Mouse (Mus musculus) MEL (cell line): ENCODE results near the gene Abcg3.

Experiments
- BHLHE40 ChIP-seq: IDR thresholded peaks from 2 replicates; pipeline ENCODE4 v1.6.1; 2012; ENCODE audit warnings: low read depth, mild to moderate bottlenecking, inconsistent platforms, low read length, improper control_type of control experiment, borderline replicate concordance
- CTCF ChIP-seq, 3 experiments: IDR thresholded peaks in 2 of 3; conservative IDR thresholded peaks in 1 of 3; 2 replicates each; pipeline ENCODE4 v1.5.1; 2011 to 2012; ENCODE audit warnings: low read length in 3 of 3, low read depth in 2 of 3, mild to moderate bottlenecking in 2 of 3, improper control_type of control experiment in 1 of 3, inconsistent platforms in 1 of 3, mixed read lengths in 1 of 3, moderate library complexity in 1 of 3; ENCODE audit not compliant: control insufficient read depth in 1 of 3, insufficient read depth in 1 of 3, poor library complexity in 1 of 3, severe bottlenecking in 1 of 3
- ELF1 ChIP-seq: IDR thresholded peaks from 2 replicates; pipeline ENCODE4 v1.6.1; 2014; ENCODE audit warnings: low read depth, mild to moderate bottlenecking, inconsistent platforms, low read length, improper control_type of control experiment, moderate library complexity
- ZNF384 ChIP-seq: IDR thresholded peaks from 2 replicates; pipeline ENCODE4 v1.6.1; 2012; ENCODE audit warnings: low read depth, mild to moderate bottlenecking, inconsistent platforms, low read length, improper control_type of control experiment

DNA sequence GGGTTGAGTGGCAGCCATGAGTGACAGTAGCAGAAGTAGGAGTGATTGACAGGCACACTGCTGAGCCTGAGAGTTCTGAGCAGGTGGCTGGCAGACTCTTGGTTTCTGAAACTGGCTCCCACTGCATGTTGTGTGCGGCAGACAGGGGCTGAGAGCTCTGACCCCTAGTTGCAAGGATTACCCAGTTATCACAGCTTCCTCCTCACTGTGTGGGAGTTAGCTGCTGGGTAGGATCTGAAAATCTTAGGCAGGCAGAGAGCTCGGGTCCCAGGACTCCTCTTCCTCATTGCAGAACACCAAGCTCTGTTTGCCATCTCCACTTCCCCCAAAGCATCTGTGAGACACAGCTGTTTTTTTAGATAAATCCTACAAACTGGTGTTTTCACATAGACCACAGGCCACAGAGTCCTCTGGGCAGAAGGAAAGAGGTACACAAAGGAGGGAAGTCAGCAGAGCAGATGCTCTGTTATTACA, 3.4 kb downstream of the Abcg3 start:
- TF ChIP-seq ZNF384: no peak
- TF ChIP-seq CTCF (IDR thresholded peaks at IDR 0.05 in 2 of 3, conservative IDR thresholded peaks at IDR 0.05 in 1 of 3; ENCODE audit: control insufficient read depth in 1 of 3, insufficient read depth in 1 of 3, low read depth in 2 of 3, low read length in 3 of 3, poor library complexity in 1 of 3, severe bottlenecking in 1 of 3): no peak
- no peak for TF ChIP-seq ELF1
- no peak for TF ChIP-seq BHLHE40
